Mouse (Mus musculus): ENCODE results near the gene Gpn3. TPM values are rescaled to one million over a fixed set of nuclear protein-coding genes. Genes with fewer than 3 reads are reported as not detected.

Gene Gpn3
- polyA plus RNA-seq, 1 experiment from 2014 or later, result 59.5 TPM

DNA sequence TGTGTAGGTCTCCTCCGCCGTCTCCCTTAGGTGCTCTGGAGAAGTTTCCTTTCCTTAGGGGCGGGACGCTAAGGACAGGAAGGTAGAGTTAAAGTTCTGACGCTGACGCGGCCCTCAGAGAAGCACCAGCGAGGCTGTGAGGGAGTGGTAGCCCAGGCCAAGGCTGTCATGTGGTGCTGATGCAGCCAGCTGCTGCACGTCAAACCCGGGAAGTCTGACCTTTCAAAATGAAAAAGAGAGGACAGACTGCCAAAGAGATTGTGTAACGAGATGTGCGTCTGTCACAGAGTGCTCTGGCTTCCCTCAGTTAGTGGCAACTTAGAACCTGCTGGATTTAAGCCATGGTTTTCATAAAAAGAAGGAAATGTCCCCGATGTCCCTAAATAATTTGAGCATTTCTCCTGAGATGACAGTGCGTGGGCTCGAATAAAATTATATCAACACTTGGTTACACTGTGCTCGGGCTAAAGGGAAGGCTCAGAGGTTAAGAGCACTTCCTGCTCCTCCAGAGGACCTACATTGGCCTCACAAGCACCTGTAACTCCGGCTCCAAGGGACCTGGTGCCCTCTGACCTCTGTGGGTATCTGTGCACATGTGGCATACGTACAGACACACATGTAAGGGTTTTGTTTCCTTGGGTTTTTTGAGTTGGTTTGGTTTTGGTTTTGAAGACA lies 29.1 kb downstream of the Gpn3 start:
- no peak overlapping the region; the same call in 1 of the 2 replicates for H3K4me2 ChIP-seq (ENCODE audit: low read length)
- 0 out of 2 replicates have a peak, but pooled peaks have one; percentile 10 for ATAC-seq (ENCODE audit: insufficient number of reproducible peaks, insufficient read depth, low FRiP score, low read depth)
- no peak overlapping the region for H3K9ac ChIP-seq (ENCODE audit: low read length)

GRCm38 (mm10) chr5:122401303-122401640 lies 29.6 kb downstream of the Gpn3 start:
- H3K4me2 ChIP-seq (ENCODE audit: low read length), result no peak overlapping the region
- no peak overlapping the region for H3K9ac ChIP-seq (ENCODE audit: low read length)
- 32% methylated on average over 8 of the region's 8 CpGs for WGBS
- no peak overlapping the region for H3K27ac ChIP-seq (replicated peaks in 1 of 2; ENCODE audit: control insufficient read depth in 1 of 2, insufficient read depth in 1 of 2, low read depth in 2 of 2, low read length in 2 of 2)
- peaks cover 6 to 20% of the 10 kb centered on the region in 2 experiments; a peak in 3 of 4 replicates for H3K4me1 ChIP-seq (ENCODE audit: control insufficient read depth in 2 of 2, insufficient read depth in 2 of 2, low read length in 2 of 2)
- H3K9me3 ChIP-seq (ENCODE audit: control insufficient read depth, low read length), result no peaks in the 10 kb centered on the region
- ATAC-seq (ENCODE audit: insufficient number of reproducible peaks, insufficient read depth, low FRiP score, low read depth), result no peak
- peaks cover 75% of the 10 kb centered on the region for H3K36me3 ChIP-seq (ENCODE audit: control insufficient read depth, insufficient read depth, low read length)
- no peak overlapping the region for H3K4me3 ChIP-seq (ENCODE audit: control insufficient read depth in 1 of 2, insufficient read depth in 1 of 2, low read depth in 1 of 2, low read length in 2 of 2)
- no peaks in the 10 kb centered on the region for H3K27me3 ChIP-seq (ENCODE audit: control insufficient read depth, insufficient read depth, low read length)

More for the DNA sequence above, 29.1 kb downstream of the Gpn3 start:
- H3K27ac ChIP-seq (replicated peaks in 1 of 2; ENCODE audit: control insufficient read depth in 1 of 2, insufficient read depth in 1 of 2, low read depth in 2 of 2, low read length in 2 of 2), result 0 out of 4 replicates have a peak overlapping the region, but pooled peaks of 1 of the 2 experiments have one; percentile 10
- no peaks in the 10 kb centered on the region for H3K9me3 ChIP-seq (ENCODE audit: control insufficient read depth, low read length)
- H3K27me3 ChIP-seq (ENCODE audit: control insufficient read depth, insufficient read depth, low read length), result no peaks in the 10 kb centered on the region
- peaks cover 6 to 20% of the 10 kb centered on the region in 2 experiments; a peak in 3 of 4 replicates for H3K4me1 ChIP-seq (ENCODE audit: control insufficient read depth in 2 of 2, insufficient read depth in 2 of 2, low read length in 2 of 2)
- no peak overlapping the region for H3K4me3 ChIP-seq (ENCODE audit: control insufficient read depth in 1 of 2, insufficient read depth in 1 of 2, low read depth in 1 of 2, low read length in 2 of 2)
- WGBS, result 55% methylated on average over 18 of the region's 18 CpGs
- peaks cover 70% of the 10 kb centered on the region for H3K36me3 ChIP-seq (ENCODE audit: control insufficient read depth, insufficient read depth, low read length)

DNA sequence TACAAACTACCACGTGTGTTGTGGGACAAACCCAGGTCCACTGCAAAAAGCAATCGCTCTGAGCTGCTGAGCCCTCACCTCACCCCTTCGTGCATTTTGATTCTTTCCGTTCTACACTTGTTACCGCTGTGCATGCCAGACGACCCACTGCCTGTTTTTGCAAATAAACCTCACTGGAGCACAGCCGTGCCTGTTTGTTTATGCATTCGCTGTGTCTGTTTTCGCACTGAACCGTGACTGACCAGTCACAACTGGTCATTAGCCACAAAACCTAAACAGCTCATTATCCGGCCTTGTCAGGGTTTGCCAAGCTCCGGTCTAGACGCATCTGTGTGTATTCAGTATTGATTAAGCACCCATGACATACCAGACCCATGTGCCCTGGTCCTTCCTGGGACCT lies 30.5 kb downstream of the Gpn3 start:
- peaks cover 77% of the 10 kb centered on the region for H3K36me3 ChIP-seq (ENCODE audit: control insufficient read depth, insufficient read depth, low read length)
- no peaks in the 10 kb centered on the region for H3K27me3 ChIP-seq (ENCODE audit: control insufficient read depth, insufficient read depth, low read length)
- H3K27ac ChIP-seq (replicated peaks in 1 of 2; ENCODE audit: control insufficient read depth in 1 of 2, insufficient read depth in 1 of 2, low read depth in 2 of 2, low read length in 2 of 2), result peak overlapping the region in 1 of 2 experiments; percentile 52; a peak in 2 of 4 replicates
- WGBS, result 86% methylated on average over 13 of the region's 13 CpGs
- ATAC-seq (ENCODE audit: insufficient number of reproducible peaks, insufficient read depth, low FRiP score, low read depth), result no peak
- peaks cover 6 to 20% of the 10 kb centered on the region in 2 experiments; a peak in 3 of 4 replicates for H3K4me1 ChIP-seq (ENCODE audit: control insufficient read depth in 2 of 2, insufficient read depth in 2 of 2, low read length in 2 of 2)
- H3K4me2 ChIP-seq (ENCODE audit: low read length), result no peak overlapping the region
- no peak overlapping the region for H3K4me3 ChIP-seq (ENCODE audit: control insufficient read depth in 1 of 2, insufficient read depth in 1 of 2, low read depth in 1 of 2, low read length in 2 of 2)
- H3K9me3 ChIP-seq (ENCODE audit: control insufficient read depth, low read length), result no peaks in the 10 kb centered on the region
- H3K9ac ChIP-seq (ENCODE audit: low read length), result no peak overlapping the region

DNA sequence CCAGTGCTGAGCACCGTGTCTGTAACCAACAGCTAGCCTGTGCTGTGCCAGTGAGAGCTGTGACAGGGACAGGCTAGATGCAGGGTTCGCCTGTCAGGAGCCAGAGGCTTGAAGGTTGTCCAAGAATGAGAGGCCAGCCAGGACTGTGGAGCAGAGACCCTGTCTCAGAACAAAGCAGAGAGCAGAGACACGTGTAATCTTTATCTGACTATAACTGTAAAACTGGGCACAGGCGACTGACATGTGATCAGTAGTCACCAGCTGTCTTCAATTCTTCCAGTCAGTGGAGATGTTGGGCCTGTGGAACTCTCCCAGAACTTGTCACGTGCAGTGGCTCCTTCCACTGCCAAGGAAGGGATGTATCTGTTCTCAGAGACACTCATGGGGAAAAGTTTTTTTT lies 31.1 kb downstream of the Gpn3 start:
- 0 out of 2 replicates have a peak, but pooled peaks have one; percentile 51 for ATAC-seq (ENCODE audit: insufficient number of reproducible peaks, insufficient read depth, low FRiP score, low read depth)
- H3K27me3 ChIP-seq (ENCODE audit: control insufficient read depth, insufficient read depth, low read length), result no peaks in the 10 kb centered on the region
- H3K4me2 ChIP-seq (ENCODE audit: low read length), result no peak overlapping the region
- no peak overlapping the region for H3K4me3 ChIP-seq (ENCODE audit: control insufficient read depth in 1 of 2, insufficient read depth in 1 of 2, low read depth in 1 of 2, low read length in 2 of 2)
- no peaks in the 10 kb centered on the region for H3K9me3 ChIP-seq (ENCODE audit: control insufficient read depth, low read length)
- peaks cover 6 to 20% of the 10 kb centered on the region in 2 experiments; a peak in 3 of 4 replicates for H3K4me1 ChIP-seq (ENCODE audit: control insufficient read depth in 2 of 2, insufficient read depth in 2 of 2, low read length in 2 of 2)
- peaks cover 74% of the 10 kb centered on the region for H3K36me3 ChIP-seq (ENCODE audit: control insufficient read depth, insufficient read depth, low read length)
- no peak overlapping the region for H3K9ac ChIP-seq (ENCODE audit: low read length)
- H3K27ac ChIP-seq (replicated peaks in 1 of 2; ENCODE audit: control insufficient read depth in 1 of 2, insufficient read depth in 1 of 2, low read depth in 2 of 2, low read length in 2 of 2), result peak overlapping the region in 1 of 2 experiments; percentile 52; a peak in 1 of 4 replicates
- 56% methylated on average over 5 of the region's 5 CpGs for whole genome bisulfite sequencing

- peaks cover 6 to 18% of the 10 kb centered on the region in 2 experiments; a peak in 3 of 4 replicates for H3K4me1 ChIP-seq (ENCODE audit: control insufficient read depth in 2 of 2, insufficient read depth in 2 of 2, low read length in 2 of 2)
- no peak overlapping the region for H3K9ac ChIP-seq (ENCODE audit: low read length)
- no peak overlapping the region for H3K4me2 ChIP-seq (ENCODE audit: low read length)
- H3K9me3 ChIP-seq (ENCODE audit: control insufficient read depth, low read length), result no peaks in the 10 kb centered on the region
- H3K36me3 ChIP-seq (ENCODE audit: control insufficient read depth, insufficient read depth, low read length), result peaks cover 73% of the 10 kb centered on the region
- H3K27me3 ChIP-seq (ENCODE audit: control insufficient read depth, insufficient read depth, low read length), result no peaks in the 10 kb centered on the region
- 89% methylated on average over 12 of the region's 12 CpGs for WGBS
- no peak overlapping the region for H3K27ac ChIP-seq (replicated peaks in 1 of 2; ENCODE audit: control insufficient read depth in 1 of 2, insufficient read depth in 1 of 2, low read depth in 2 of 2, low read length in 2 of 2)
- ATAC-seq (ENCODE audit: insufficient number of reproducible peaks, insufficient read depth, low FRiP score, low read depth), result no peak
- no peak overlapping the region for H3K4me3 ChIP-seq (ENCODE audit: control insufficient read depth in 1 of 2, insufficient read depth in 1 of 2, low read depth in 1 of 2, low read length in 2 of 2)
Observed at GRCm38 (mm10) chr5:122403362-122403761, 31.7 kb downstream of the Gpn3 start.

GRCm38 (mm10) chr5:122405537-122405936 lies 33.9 kb downstream of the Gpn3 start:
- 95% methylated on average over 10 of the region's 10 CpGs for WGBS
- peaks cover 69% of the 10 kb centered on the region for H3K36me3 ChIP-seq (ENCODE audit: control insufficient read depth, insufficient read depth, low read length)
- H3K4me3 ChIP-seq (ENCODE audit: control insufficient read depth in 1 of 2, insufficient read depth in 1 of 2, low read depth in 1 of 2, low read length in 2 of 2), result no peak overlapping the region
- no peak overlapping the region for H3K4me2 ChIP-seq (ENCODE audit: low read length)
- no peaks in the 10 kb centered on the region for H3K27me3 ChIP-seq (ENCODE audit: control insufficient read depth, insufficient read depth, low read length)
- H3K27ac ChIP-seq (replicated peaks in 1 of 2; ENCODE audit: control insufficient read depth in 1 of 2, insufficient read depth in 1 of 2, low read depth in 2 of 2, low read length in 2 of 2), result no peak overlapping the region
- H3K9ac ChIP-seq (ENCODE audit: low read length), result no peak overlapping the region
- H3K9me3 ChIP-seq (ENCODE audit: control insufficient read depth, low read length), result no peaks in the 10 kb centered on the region
- H3K4me1 ChIP-seq (ENCODE audit: control insufficient read depth in 2 of 2, insufficient read depth in 2 of 2, low read length in 2 of 2), result peaks cover 2 to 8% of the 10 kb centered on the region in 2 experiments; a peak in 3 of 4 replicates
- ATAC-seq (ENCODE audit: insufficient number of reproducible peaks, insufficient read depth, low FRiP score, low read depth), result no peak

DNA sequence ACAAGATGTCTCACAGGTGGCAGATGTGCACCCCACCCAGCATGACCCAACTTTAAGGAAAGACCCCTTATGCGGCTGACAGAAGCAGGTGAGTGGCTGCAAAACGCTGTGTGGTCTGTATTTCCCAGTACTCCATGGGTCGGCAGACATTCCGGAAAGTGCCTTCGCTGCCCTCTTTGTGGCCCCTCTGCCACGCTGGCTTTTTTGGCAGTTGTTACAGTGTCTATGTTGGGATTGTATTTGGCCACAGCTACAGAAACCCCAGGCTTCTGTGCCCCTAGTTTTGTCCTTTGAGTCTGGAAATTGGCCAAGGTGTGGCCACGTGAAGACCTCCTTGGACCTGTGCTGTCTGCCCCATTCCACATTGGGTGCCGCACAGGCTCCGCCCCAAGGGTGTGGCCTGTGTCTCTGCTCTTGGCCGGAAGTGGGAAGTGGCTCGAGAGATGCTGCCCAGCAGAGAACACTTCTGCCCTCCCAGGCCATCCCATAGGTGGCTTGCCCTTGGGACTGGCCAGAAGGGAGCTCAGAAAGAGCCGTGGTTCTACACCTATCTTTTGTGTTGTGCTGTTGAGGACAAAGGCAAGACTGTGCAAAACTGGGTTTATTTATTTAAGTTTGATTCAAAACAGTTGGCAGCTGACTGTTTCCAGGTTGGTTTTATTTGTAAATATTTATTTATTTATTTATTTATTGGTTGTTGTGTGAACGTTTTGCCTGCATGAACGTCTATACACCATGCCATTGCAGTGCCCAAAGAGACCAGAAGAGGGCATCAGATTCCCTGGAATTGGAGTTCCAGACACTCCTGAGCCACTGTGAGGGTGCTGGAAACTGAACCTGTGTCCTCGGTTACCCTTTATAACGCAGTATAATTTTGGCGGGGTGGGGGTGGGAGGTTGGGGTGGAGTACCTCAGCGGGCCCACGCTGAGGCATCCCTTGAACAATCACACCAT lies 38.3 kb downstream of the Gpn3 start:
- Histone ChIP-seq H3K36me3 (ENCODE audit: control insufficient read depth, insufficient read depth, low read length) (peaks cover 38% of the 10 kb centered on the region), H3K9me3 (ENCODE audit: control insufficient read depth, low read length) (no peaks in the 10 kb centered on the region), H3K27ac (replicated peaks in 1 of 2; ENCODE audit: control insufficient read depth in 1 of 2, insufficient read depth in 1 of 2, low read depth in 2 of 2, low read length in 2 of 2) (no peak overlapping the region), H3K4me2 (ENCODE audit: low read length) (no peak overlapping the region), H3K27me3 (ENCODE audit: control insufficient read depth, insufficient read depth, low read length) (no peaks in the 10 kb centered on the region), H3K4me3 (ENCODE audit: control insufficient read depth in 1 of 2, insufficient read depth in 1 of 2, low read depth in 1 of 2, low read length in 2 of 2) (no peak overlapping the region), H3K4me1 (ENCODE audit: control insufficient read depth in 2 of 2, insufficient read depth in 2 of 2, low read length in 2 of 2) (no peaks in the 10 kb centered on the region), H3K9ac (ENCODE audit: low read length) (no peak overlapping the region)
- ATAC-seq (ENCODE audit: insufficient number of reproducible peaks, insufficient read depth, low FRiP score, low read depth), result no peak
- WGBS, result 85% methylated on average over 19 of the region's 19 CpGs

All from heart, embryonic 14.5 days (tissue).